Mouse (Mus musculus) erythroblast, embryonic 14.5 days (primary cell): ENCODE measurements around the gene D17Wsu92e.

Source experiments
- GATA1 ChIP-seq: IDR thresholded peaks from 2 replicates; pipeline ENCODE4 v1.6.1; 2012; ENCODE audit warnings: low read length, inconsistent platforms, mixed read lengths
- TAL1 ChIP-seq: IDR thresholded peaks from 3 replicates; pipeline ENCODE4 v1.6.1; 2012; ENCODE audit warnings: low read length, inconsistent platforms, mixed read lengths

GRCm38 (mm10) chr17:27761639-27762336 lies 58.7 kb downstream of the D17Wsu92e start:
- TF ChIP-seq GATA1 (no peak), TAL1 (no peak)
